Mouse (Mus musculus) common myeloid progenitor, adult 5-6 weeks (primary cell): Measurements from ENCODE around the gene Hmgb1. TPM values are rescaled to one million over a fixed set of nuclear protein-coding genes. Genes with fewer than 3 reads are reported as not detected.

ENCODE experiments used
- ATAC-seq: replicated peaks from 2 replicates; pipeline ENCODE4 v1.8.0; 2016; ENCODE audit warnings: low read depth, mild to moderate bottlenecking, moderate TSS enrichment, inconsistent platforms; ENCODE audit not compliant: poor library complexity, severe bottlenecking
- total RNA-seq: library from RNA; stranded (forward); fragments of 200-1000, 187-1606 nt; gene quantifications from 2 replicates; pipeline ENCODE4 v1.2.3, GENCODE M21; 2017

Gene Hmgb1
- total RNA-seq, 1 experiment from 2014 or later: 1,044 TPM

- ATAC-seq: no peak
These were observed 107.2 kb downstream of the Hmgb1 start for GRCm38 (mm10) chr5:149077136-149077535.

- no peak for ATAC-seq
These were observed 112.7 kb downstream of the Hmgb1 start for GRCm38 (mm10) chr5:149071546-149071945.

GRCm38 (mm10) chr5:149068745-149069144, 115.5 kb downstream of the Hmgb1 start:
- no peak for ATAC-seq

GRCm38 (mm10) chr5:149068247-149068740, 116.0 kb downstream of the Hmgb1 start:
- ATAC-seq: peak; percentile 85

- ATAC-seq: peak; percentile 43
These were observed 116.8 kb downstream of the Hmgb1 start for GRCm38 (mm10) chr5:149067501-149067961.

- ATAC-seq: no peak
These were observed 121.5 kb downstream of the Hmgb1 start for GRCm38 (mm10) chr5:149062833-149063232.

- no peak for ATAC-seq
These were observed 130.7 kb downstream of the Hmgb1 start for GRCm38 (mm10) chr5:149053352-149054168.

- peak; percentile 96 for ATAC-seq
These were observed 131.6 kb downstream of the Hmgb1 start for GRCm38 (mm10) chr5:149052421-149053338.

GRCm38 (mm10) chr5:149051571-149052420, 132.5 kb downstream of the Hmgb1 start:
- ATAC-seq: peak; percentile 19

GRCm38 (mm10) chr5:149051194-149051570, 133.1 kb downstream of the Hmgb1 start:
- peak; percentile 12 for ATAC-seq

- ATAC-seq: no peak
These were observed 133.6 kb downstream of the Hmgb1 start for GRCm38 (mm10) chr5:149050588-149051160.

GRCm38 (mm10) chr5:149049435-149049834, 134.9 kb downstream of the Hmgb1 start:
- no peak for ATAC-seq

GRCm38 (mm10) chr5:149048961-149049360, 135.3 kb downstream of the Hmgb1 start:
- no peak for ATAC-seq

GRCm38 (mm10) chr5:149046650-149047049, 137.6 kb downstream of the Hmgb1 start:
- no peak for ATAC-seq

GRCm38 (mm10) chr5:149045470-149046085, 138.7 kb downstream of the Hmgb1 start:
- 0 out of 2 replicates have a peak, but pooled peaks have one; percentile 5 for ATAC-seq

- ATAC-seq: 0 out of 2 replicates have a peak, but pooled peaks have one; percentile 19
These were observed 139.2 kb downstream of the Hmgb1 start for GRCm38 (mm10) chr5:149045054-149045453.

- ATAC-seq: no peak
These were observed 140.2 kb downstream of the Hmgb1 start for GRCm38 (mm10) chr5:149044067-149044466.

GRCm38 (mm10) chr5:149043240-149043639, 141.0 kb downstream of the Hmgb1 start:
- ATAC-seq: no peak

- ATAC-seq: 0 out of 2 replicates have a peak, but pooled peaks have one; percentile 24
These were observed 144.5 kb downstream of the Hmgb1 start for GRCm38 (mm10) chr5:149039825-149040224.
